Mouse (Mus musculus) CH12F3 (cell line): ENCODE measurements around the gene Rpusd3.

Source experiments
- in situ Hi-C: fragments of 300-500 bp; cut with MboI; formaldehyde crosslinking; loops from 2 replicates; pipeline ENCODE4 v1.14.3; 2020; ENCODE audit warnings: low sequenced_read_pairs

The Rpusd3 gene

DNA sequence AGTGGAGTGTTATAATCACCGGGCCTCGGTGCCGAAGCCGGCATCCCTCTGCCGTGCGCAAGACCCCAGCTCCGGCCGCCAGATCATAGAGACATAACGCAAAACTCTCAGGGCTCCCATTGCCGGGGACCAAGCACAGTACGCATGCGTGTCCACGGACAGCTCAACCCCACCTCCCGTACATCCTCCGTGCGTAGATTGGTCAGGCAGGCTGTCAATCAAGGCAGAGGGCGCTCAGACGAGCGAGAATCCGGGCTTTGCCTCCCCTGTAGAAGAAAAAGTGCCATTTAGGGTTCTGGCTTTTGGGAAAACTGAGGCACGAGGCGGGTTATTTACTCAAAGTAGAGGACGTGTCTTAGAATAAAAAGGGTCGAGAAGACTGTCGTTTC is at the start of gene Rpusd3:
Gene Rpusd3 (minus strand): TSS at position 142 of the 389 bp plus-strand sequence.
- in situ Hi-C loops, result no loop called here

DNA sequence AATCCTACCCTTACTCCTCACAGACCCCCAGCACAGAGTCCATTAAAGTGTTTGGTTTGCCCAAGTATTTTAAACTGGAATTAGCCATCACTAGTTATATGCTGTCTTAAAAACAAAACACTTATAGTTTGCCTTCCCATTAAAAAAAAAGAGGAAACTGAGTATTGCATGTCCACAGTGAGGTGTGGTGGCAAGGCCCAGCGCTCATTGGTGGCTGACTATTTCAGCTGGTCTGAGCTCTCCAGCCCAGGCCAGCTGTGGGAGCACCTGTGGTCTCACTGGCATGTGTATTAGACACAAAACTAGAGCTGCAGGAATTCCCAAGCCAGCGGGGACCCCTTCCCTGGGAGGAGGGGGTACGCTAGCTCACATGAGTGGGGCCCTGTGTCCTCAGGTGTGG is 49.4 kb upstream of the Rpusd3 start:
- in situ Hi-C loops, result no loop called here

DNA sequence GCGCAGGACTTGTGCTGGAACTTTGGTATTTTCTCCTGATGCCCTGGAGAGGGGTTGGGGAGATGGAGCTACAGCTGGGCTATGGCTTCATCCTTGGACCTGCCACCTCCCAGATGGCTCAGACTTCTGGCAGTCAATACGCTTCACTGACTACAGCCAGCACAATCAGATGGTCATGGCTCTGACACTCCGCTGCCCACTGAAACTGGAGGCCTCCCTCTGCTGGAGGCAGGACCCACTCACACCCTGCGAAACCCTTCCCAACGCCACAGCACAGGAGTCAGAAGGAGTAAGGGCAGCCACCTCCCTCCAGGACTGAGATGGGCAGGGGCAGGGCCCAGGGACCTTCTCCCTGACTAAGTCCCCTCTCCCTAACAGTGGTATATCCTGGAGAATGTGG is 46.5 kb upstream of the Rpusd3 start:
- in situ Hi-C loops, result no loop called here

DNA sequence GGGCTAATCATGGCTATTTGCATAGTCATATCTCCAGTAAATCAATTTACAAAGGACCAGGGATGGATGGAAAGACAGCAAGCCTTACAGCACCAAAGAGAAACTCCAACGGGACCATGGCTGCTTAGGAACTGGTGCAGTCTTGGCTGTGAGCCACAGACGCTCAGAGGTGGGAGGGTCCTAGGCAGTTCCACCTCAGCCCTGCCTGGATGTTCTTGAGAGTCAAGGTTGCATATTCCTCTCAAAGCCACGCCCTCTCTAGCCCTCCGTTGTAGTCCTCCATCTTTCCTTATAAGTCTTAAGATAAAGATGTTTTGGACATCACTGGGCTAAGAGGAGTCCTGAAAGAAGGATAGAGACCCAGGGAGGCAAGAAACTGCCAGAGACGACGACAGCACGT is 44.9 kb upstream of the Rpusd3 start:
- in situ Hi-C loops, result no loop called here

DNA sequence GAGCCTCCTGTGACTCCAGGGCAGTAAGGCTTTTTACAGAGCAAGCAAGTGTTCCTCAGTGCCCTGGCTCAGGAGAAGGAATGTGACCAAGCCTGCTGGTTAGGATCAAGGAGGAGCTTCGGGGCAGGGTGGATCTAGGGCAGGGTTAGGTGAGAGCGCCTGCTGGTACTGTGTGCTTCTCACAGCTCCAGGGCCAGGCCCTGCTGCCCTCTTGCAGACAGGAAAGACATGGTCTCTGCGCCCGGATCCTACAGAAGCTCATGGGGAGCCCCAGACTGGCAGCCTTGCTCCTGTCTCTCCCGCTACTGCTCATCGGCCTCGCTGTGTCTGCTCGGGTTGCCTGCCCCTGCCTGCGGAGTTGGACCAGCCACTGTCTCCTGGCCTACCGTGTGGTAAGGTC is 39.5 kb upstream of the Rpusd3 start:
- in situ Hi-C loops, result no loop called here

DNA sequence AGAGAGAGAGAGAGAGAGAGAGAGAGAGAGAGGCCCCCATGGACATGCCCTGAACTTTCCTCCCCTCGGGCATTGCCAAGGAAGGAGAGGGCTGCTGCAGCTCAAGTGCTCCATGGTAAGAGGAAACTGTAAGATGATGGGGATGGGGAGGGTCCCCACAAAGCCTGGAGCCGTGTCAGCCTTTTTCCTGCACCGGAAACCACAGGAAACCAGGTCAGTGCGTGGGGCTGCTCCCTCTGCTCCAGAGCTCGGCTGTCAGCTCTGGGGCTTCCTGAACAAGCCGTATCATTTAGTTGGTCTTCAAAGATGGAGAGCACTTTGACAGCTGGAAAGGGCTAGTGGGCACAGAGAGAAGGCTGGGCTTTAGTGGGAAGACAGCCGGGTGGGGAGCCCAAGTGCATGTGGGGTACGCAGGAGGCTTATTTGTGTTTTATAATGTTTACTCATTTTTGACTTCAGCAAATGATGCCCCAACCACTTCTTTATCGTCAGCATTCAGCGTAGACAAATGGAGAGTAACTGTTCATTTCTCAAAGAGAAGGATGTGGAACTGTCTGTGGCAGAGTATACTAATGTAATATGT is 38.9 kb upstream of the Rpusd3 start, which contains the start of gene Il17re:
Gene Il17re (plus strand): TSS at position 533 of the 583 bp plus-strand sequence.
- in situ Hi-C loops, result no loop called here

DNA sequence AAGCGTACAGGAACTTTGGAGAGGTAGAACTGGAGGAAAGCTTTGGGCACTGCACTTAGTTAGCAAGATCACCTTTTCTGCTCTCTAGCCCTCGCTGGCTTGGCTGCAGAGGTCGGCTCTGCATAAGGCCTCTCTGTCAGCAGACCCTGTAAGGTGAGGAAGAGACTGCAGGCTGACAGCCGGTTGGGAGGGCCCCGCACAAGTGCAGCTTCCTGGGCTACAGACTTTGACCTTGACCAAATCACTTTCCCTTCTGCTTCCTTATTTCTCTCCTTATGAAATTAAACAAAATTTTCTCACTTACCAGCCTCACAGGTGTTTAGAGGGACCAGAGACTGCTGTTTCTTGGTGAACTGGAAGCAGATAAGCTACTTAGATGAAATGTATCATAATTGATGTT is 35.9 kb upstream of the Rpusd3 start:
- in situ Hi-C loops, result no loop called here

- in situ Hi-C loops, result no loop called here
Observed at GRCm38 (mm10) chr6:113451839-113452238, 32.7 kb upstream of the Rpusd3 start.

DNA sequence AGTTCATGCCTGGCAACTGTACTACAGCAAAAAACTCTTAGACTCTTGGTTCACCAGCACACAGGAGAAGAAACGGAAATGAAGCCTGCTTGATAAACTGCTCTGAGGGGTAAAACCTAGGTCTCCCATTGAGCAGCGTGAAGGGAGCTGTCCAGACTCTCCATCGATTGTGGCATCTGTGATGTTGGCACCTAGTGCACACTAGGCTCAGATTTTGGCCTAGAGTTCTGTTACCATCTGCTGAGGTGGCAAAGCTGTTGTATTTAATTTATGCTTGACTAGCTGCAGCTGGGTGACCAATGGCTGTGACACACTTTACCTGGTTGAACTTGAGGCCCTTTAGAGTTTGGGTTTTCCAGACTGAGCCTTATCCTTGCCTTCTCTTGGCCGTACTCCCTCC is 28.5 kb upstream of the Rpusd3 start:
- in situ Hi-C loops, result no loop called here

GRCm38 (mm10) chr6:113444207-113444965 is 25.2 kb upstream of the Rpusd3 start:
- in situ Hi-C loops, result no loop called here

DNA sequence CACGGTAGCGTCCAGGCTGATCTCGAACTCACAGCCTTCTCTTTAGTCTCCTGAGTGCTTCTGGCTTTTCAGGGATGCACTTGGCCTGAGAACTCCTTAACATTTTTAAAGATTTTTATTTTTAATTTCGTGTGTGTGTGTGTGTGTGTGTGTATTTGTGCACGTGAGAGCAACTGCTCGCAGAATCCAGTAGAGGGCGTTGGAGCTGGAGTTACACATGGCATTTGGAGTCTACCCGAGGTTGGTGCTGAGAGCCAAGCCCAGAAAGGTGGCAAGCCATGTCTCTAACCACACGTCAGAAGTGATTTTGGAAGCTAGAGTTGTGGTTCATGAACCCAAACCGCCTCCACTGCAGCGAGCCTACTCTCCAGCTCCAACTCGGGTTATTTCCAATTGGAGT is 24.0 kb upstream of the Rpusd3 start:
- in situ Hi-C loops, result no loop called here

- in situ Hi-C loops, result no loop called here
Observed at GRCm38 (mm10) chr6:113442442-113443090, 23.4 kb upstream of the Rpusd3 start, which contains the start of gene Jagn1. Gene Jagn1, plus strand, starts transcription at chr6:113442569.

- in situ Hi-C loops, result no loop called here
Observed at GRCm38 (mm10) chr6:113442087-113442441, 22.9 kb upstream of the Rpusd3 start.

DNA sequence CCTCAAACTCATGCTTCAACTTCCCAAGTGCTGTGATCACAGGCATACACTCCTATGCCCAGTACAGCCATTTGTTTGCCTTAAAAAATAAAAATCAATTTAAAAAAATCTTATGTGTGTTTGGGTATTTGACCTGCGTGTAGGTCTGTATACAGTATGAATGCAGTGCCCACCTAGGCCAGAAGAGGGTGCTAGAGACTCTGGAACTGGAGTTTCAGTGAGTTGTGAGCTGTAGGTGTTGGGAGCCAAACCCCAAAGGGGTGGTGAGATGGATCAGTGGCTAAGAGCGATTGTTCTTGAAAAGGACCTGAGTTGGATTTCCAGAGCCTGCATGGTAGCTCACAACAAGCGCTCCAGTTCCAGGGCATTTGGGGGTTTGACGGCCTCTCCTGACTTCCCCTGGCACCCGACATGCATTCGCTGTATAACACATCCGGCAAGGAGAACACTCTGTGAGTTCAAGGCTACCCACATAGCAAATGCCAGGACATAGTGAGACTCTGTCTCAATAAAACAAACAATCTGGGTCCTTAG is 22.1 kb upstream of the Rpusd3 start:
- in situ Hi-C loops, result no loop called here

DNA sequence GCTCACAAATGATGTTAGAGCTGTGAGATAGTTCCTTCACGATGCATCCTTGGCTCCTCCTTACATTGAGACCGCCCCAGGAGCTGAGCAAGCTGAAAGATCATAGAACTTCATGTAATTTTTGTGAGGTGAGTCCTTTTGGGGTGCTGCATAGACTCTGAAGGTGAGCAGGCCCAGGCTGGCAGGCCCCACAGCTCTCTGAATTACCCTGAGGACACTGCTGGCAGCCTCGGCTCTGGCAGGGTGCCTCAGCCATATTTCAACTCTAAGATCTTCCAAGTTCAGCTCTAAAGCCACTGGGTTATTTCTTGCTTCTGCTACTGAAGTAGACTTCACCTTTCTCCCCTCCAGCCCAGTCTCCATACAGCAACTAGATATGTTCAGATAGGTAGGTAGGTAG is 21.5 kb upstream of the Rpusd3 start:
- in situ Hi-C loops, result no loop called here

- in situ Hi-C loops, result no loop called here
Observed at GRCm38 (mm10) chr6:113438721-113439430, 19.7 kb upstream of the Rpusd3 start.

DNA sequence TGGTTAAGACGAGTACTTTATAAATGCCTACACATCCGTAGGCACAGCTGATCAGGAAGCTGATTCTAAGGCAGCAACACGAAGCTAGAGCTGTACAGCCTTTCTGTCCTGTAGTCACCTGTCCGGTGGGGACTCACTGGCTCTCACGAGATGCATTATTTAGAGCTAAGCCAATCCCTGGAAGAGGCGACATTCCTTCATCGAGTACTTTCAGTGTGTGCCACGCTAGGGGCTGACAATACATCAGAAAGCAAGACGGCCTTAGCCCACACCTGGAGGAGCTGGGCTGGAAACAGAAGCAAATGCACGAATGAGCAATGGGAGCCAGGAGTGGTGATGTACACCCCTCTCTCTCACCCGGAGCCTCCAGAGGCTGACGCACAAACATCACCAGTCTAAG is 18.0 kb upstream of the Rpusd3 start:
- in situ Hi-C loops, result no loop called here

DNA sequence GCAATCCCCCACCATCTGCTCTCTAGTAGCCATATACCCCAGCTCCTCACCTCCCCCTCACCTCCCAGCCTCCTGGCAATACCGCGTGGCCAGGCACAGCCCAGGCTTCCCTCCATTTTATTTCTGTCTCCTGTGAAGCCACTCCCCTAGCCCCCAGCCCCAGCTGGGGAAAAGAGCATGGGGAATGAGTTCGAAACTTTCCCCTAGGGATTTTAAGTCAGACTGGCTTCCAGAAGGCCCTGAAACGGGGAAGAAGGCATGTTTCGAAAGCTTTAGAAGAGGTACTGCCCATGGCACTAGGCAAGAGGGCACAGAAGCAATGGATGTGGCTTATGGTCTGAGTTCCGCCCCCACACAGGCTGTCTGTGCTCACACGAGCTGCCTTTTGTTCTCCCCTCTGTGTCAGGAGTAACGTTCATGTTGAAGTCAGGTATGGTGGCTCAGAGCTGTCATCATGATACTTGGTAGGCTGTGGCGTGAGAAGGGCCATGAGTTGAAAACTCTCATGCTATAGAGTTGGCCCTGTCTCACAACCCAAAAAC is 16.6 kb upstream of the Rpusd3 start, which contains the start of gene Cidec:
Gene Cidec (minus strand): TSS at position 97 of the 542 bp plus-strand sequence.
- in situ Hi-C loops, result no loop called here

DNA sequence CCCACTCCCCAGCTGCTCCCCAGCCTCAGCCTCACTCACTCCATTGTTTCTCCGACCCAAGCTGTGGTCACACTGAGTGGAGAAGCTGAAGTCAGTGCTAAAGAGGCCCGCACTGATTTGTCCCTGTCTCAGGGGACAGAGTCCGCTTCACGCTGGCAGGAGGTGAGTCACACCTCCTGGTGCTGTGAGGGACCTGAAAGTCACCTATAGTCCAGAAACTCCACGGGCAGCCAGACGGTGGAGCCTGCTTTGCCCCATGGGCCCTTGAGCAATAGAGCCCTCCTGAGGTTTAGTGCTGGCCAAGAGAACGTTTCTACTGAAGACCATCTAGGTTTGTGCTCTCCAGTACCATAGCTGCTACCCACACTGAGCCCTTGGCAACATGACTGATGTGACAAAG is 15.6 kb upstream of the Rpusd3 start:
- in situ Hi-C loops, result no loop called here

GRCm38 (mm10) chr6:113433661-113434060 is 14.5 kb upstream of the Rpusd3 start:
- in situ Hi-C loops, result no loop called here

GRCm38 (mm10) chr6:113431801-113432200 is 12.7 kb upstream of the Rpusd3 start:
- in situ Hi-C loops, result no loop called here
